Mouse (Mus musculus) embryonic facial prominence, embryonic 14.5 days (tissue): ENCODE measurements at regions not wholly inside any gene's neighbourhood (a gene's known extent, or its start where the extent isn't known, plus 50 kb on each side); places are given as distances from the start of the nearest gene placed in this dataset.
"Not testable (repeated sequence)": the region's sequence is repeated elsewhere in the genome, so short reads cannot be mapped to it uniquely, and the experiment has no call there.

Source experiments
- ATAC-seq: fragments of 200-750 bp; cut with Nextera tagmentation; 2 replicates; pipeline ENCODE4 v1.8.0; 2017; ENCODE audit warnings: low read depth, moderate number of reproducible peaks, moderate TSS enrichment
- DNase-seq: peaks from one replicate; pipeline ENCODE4 v3.0.0-alpha.2; 2015; ENCODE audit warnings: low spot score
- H3K27ac ChIP-seq: fragments of 300-500 bp; sonication (generic); replicated peaks from 2 replicates; pipeline ENCODE4 v1.5.1; 2014; ENCODE audit warnings: low read depth, mild to moderate bottlenecking, low read length, moderate library complexity
- H3K27me3 ChIP-seq: fragments of 300-500 bp; sonication (generic); replicated peaks from 2 replicates; pipeline ENCODE4 v1.6.1; 2014; ENCODE audit warnings: low read length; ENCODE audit not compliant: control insufficient read depth, insufficient read depth
- H3K36me3 ChIP-seq: fragments of 300-500 bp; sonication (generic); 2 replicates; pipeline ENCODE4 v1.6.1; 2014; ENCODE audit warnings: low read length, mixed read lengths; ENCODE audit not compliant: control insufficient read depth, insufficient read depth
- H3K4me1 ChIP-seq: fragments of 300-500 bp; sonication (generic); 2 replicates; pipeline ENCODE4 v1.6.1; 2014; ENCODE audit warnings: antibody characterized with exemption, low read length; ENCODE audit not compliant: control insufficient read depth, insufficient read depth
- H3K4me2 ChIP-seq: fragments of 300-500 bp; sonication (generic); 2 replicates; pipeline ENCODE4 v1.6.1; 2014; ENCODE audit warnings: low read depth, mild to moderate bottlenecking, low read length, moderate library complexity, mixed read lengths
- H3K4me3 ChIP-seq: fragments of 300-500 bp; sonication (generic); 2 replicates; pipeline ENCODE4 v1.5.1; 2014; ENCODE audit warnings: low read depth, mild to moderate bottlenecking, low read length
- H3K9ac ChIP-seq: fragments of 300-500 bp; sonication (generic); 2 replicates; pipeline ENCODE4 v1.6.1; 2014; ENCODE audit warnings: low read depth, mild to moderate bottlenecking, low read length, moderate library complexity, mixed read lengths
- H3K9me3 ChIP-seq: fragments of 300-500 bp; sonication (generic); 2 replicates; pipeline ENCODE4 v1.6.1; 2016; ENCODE audit warnings: low read length; ENCODE audit not compliant: control insufficient read depth

DNA sequence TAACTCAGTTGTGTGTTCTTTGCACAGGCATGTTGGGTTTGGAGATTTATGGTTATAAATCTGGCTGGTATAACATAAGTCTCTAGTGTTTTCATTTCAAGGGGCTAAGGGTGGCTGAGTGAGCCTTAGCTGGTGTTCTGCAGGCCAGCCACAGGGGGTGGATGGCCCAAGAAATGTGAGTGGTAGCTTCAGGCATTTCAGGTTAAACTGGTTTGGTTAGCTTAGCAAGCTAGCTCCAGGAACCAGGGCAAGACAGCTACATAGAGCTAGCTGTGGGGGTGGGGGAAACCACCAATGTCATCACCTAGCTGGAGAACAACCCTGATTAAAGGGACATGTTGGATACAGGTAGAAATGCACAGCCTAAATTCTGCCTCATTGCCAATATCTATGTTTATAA, 237.6 kb upstream of the Dusp21 start:
- H3K9ac ChIP-seq, H3K36me3 ChIP-seq, H3K9me3 ChIP-seq, H3K4me3 ChIP-seq, H3K27me3 ChIP-seq, DNase-seq, H3K27ac ChIP-seq, H3K4me2 ChIP-seq, H3K4me1 ChIP-seq: not testable (repeated sequence)
- ATAC-seq, result peak; percentile 67; the same call in 1 of the 2 replicates
